Mouse (Mus musculus) liver, adult 10 weeks (tissue): Measurements from ENCODE around the gene Eddm3b. TPM values are rescaled to one million over a fixed set of nuclear protein-coding genes. Genes with fewer than 3 reads are reported as not detected.

Source experiments
- polyA plus RNA-seq: library from polyadenylated mRNA; stranded (reverse); fragments of 350-450 nt; fragmentation: Illumina TruSeq; extraction: RNeasy Lipid Tissue Mini Kit (QIAGEN cat#74804); gene quantifications from one replicate; pipeline ENCODE4 v1.2.3, GENCODE M21; 2014; ENCODE audit warnings: low read depth, low replicate concordance

Gene Eddm3b
- polyA plus RNA-seq, result not detected

DNA sequence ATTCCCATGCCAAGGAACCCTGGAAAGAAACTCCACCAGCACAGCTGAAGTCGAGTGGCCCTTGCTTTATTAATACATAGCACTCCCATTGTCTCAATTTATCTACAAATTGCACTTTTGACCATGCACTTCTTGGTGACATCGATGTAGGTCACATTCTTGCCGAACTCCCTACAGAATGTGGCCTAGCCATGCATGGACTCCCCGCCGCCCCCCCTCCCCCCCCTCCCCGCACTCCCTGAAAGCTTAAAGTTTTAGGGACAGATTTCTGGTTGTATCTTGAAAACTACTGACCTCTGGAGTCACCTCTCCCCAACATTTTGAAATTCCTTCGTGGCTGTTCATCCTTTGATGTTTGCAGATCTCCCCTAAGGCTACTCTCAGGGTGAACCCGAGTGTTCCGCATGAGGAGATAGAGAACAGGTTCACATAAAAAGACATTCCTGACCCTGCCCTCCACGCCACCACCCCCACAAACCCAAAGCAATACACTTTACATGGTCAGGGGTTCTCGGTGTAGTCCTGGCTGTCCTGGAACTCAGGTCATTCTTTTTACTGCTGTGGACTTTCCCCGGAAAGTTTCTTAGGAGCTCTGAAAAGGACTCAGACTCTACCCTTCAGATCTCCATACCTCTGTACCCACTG, at the start of gene Eddm3b:
TSS of gene Eddm3b (plus strand) at position 511 of the 645 bp plus-strand sequence.

DNA sequence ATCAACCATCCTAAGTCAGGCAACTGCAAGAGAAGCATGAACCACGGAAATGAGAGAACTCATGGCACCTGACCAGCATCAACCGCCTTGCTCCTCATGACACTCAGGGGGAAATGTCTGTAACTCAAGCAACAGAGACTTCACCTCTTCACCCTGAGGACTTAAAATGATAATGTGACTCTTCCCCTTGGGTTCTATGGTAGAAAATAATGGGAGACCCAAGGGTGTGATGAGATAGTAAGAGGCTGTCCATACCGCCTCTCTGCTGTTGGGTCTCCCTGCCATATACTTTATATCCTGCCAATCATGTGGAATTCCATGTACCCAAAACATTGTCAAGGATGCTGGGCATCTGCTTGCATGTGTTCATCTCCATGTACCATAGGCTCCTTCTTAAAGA, 39.9 kb upstream of the Eddm3b start, which contains the start of gene Olfr750:
TSS of gene Olfr750 (minus strand) at position 101 of the 400 bp plus-strand sequence.

DNA sequence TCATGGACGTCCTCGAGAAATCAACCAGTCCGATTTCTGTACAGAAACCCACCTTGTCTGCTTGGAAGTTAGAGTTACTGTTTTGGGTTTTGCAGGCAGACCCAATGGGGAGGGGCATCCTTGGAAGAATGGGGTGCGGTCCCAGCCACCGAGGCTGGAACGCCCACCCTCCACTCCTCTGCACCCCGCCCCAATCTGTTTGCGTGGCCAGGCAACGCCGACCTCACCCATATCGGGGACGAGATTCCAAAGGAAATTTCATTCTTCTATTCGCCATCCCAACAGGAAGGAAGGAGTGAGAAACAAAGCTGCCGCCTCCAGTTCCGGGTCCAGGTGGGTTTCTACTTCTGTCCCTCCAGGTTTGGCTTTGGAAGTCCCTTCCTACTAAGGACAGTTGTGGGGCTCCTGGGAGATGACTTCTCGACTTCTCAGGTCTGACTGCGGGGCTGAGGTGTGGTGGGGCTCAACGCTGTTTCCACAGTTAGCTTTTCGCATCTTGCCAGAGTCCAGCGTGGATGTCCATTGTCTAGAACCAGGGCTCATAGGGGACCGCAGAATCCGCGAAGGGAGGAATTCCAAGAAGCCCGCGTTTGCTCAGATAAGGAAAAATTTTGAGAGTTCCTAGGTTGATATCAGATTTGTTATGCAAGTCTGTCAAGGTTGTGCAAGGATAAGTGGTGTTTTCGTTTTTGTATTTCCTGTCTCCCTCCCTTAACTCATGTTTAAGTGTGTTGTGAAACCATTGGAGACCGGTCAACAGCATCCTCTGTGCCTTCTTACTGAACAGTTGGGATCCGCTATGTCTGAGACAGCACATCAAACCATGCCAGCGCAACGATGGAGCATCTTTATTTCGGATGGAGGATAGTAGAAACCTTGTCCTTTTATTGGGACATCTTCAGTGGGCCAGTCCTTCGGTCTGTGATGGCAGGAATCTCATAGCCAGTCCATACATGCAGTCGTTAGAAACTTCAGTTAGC, 23.0 kb upstream of the Eddm3b start, which contains the start of the genes Rnase4 and Ang:
TSS of gene Rnase4 (plus strand) at position 157 of the 980 bp plus-strand sequence.
TSS of gene Ang (plus strand) at position 230 of the 980 bp plus-strand sequence.

DNA sequence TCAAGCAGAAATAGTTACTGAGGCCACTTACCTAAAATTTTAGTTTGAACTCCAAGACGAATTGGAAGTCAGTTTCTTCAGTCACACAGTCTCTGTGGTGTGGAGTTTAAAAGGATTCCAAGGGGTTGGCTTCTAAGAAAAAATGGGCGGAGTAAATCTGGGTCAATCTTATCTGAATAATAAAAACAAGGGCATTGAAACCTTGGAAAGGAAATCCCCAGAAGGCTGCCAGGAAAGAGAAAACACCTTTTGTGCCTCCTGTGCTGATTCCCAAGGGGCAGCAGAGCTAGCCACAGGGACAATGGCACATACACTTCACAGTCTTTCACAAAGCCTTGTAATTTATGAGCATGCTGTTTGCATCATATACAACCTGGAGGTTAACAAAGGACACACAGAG, 32.5 kb downstream of the Eddm3b start, which contains the start of gene Rnase1:
TSS of gene Rnase1 (minus strand) at position 101 of the 400 bp plus-strand sequence.

DNA sequence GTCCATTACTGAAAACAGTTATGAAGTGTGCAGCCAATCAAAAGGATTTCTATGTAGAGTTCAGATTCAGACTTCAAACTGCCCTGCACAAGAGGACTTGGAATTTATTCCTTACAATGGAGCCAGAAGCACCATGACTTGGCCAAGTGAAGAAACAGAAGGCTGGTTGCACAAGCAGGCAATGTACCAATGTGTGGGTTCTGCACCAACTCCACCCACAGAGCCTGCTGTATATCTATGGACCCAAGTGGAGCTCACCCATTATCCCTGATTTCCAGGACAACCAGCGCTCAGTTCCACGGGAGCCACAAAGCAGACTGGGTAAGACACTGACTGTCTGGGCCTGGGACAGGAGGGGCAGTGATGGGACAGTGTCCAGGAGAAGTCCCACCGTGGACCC, 47.8 kb downstream of the Eddm3b start, which contains the start of gene Rnase2b:
TSS of gene Rnase2b (plus strand) at position 285 of the 400 bp plus-strand sequence.

Other genes starting within 250 kb of the Eddm3b start
- gene Tep1, start 243.9 kb upstream of the Eddm3b start, polyA plus RNA-seq, result 4.7 TPM
- not detected for gene Klhl33, start 216.9 kb upstream of the Eddm3b start, polyA plus RNA-seq
- gene Osgep, start 189.5 kb upstream of the Eddm3b start, polyA plus RNA-seq, result 10.0 TPM
- gene Apex1, start 189.5 kb upstream of the Eddm3b start, polyA plus RNA-seq, result 17.1 TPM
- 14.0 TPM for gene Pip4p1, start 183.6 kb upstream of the Eddm3b start, polyA plus RNA-seq
- gene Pnp, start 183.3 kb upstream of the Eddm3b start, polyA plus RNA-seq, result 139 TPM
- gene Gm49342, start 169.9 kb upstream of the Eddm3b start, polyA plus RNA-seq, result not detected
- 0.45 TPM for gene Pnp2, start 158.4 kb upstream of the Eddm3b start, polyA plus RNA-seq
- gene Rnase10, start 106.7 kb upstream of the Eddm3b start, polyA plus RNA-seq, result 0.50 TPM
- not detected for gene Rnase9, start 72.6 kb upstream of the Eddm3b start, polyA plus RNA-seq
- gene Rnase11, start 64.3 kb upstream of the Eddm3b start, polyA plus RNA-seq, result not detected
- gene Rnase12, start 56.8 kb upstream of the Eddm3b start, polyA plus RNA-seq, result not detected
- gene Olfr750, start 40.0 kb upstream of the Eddm3b start, polyA plus RNA-seq, result not detected
- gene Rnase4, start 23.3 kb upstream of the Eddm3b start, polyA plus RNA-seq, result 2,257 TPM
- 347 TPM for gene Ang, start 23.3 kb upstream of the Eddm3b start, polyA plus RNA-seq
- 0.93 TPM for gene Rnase6, start 9.5 kb downstream of the Eddm3b start, polyA plus RNA-seq
- not detected for gene Rnase1, start 32.4 kb downstream of the Eddm3b start, polyA plus RNA-seq
- not detected for gene Rnase2b, start 47.8 kb downstream of the Eddm3b start, polyA plus RNA-seq
- gene Ang2, start 84.7 kb downstream of the Eddm3b start, polyA plus RNA-seq, result not detected
- gene Ear14, start 89.0 kb downstream of the Eddm3b start, polyA plus RNA-seq, result not detected
- not detected for gene Rnase2a, start 141.7 kb downstream of the Eddm3b start, polyA plus RNA-seq
- not detected for gene Gm7247, start 247.3 kb downstream of the Eddm3b start, polyA plus RNA-seq